Mouse (Mus musculus) lung, postnatal 0 days (tissue): ENCODE measurements around the gene Tceanc2. TPM values are rescaled to one million over a fixed set of nuclear protein-coding genes. Genes with fewer than 3 reads are reported as not detected.
A peak's percentile ranks its signal among the peaks of the same experiment; 100 is the strongest.

Experiments used
- ATAC-seq: fragments of 200-750 bp; cut with Nextera tagmentation; 2 replicates; pipeline ENCODE4 v1.8.0; 2017; ENCODE audit warnings: moderate library complexity
- DNase-seq: peaks from one replicate; pipeline ENCODE4 v3.0.0-alpha.2; 2016; ENCODE audit warnings: low spot score
- H3K27ac ChIP-seq: fragments of 300-500 bp; sonication (generic); 2 replicates; pipeline ENCODE4 v1.5.1; 2014; ENCODE audit warnings: antibody characterized with exemption, mild to moderate bottlenecking, low read length, mixed read lengths
- H3K27me3 ChIP-seq: fragments of 300-500 bp; sonication (generic); replicated peaks from 2 replicates; pipeline ENCODE4 v1.6.1; 2014; ENCODE audit warnings: low read length, mixed read lengths; ENCODE audit not compliant: insufficient read depth
- H3K36me3 ChIP-seq: fragments of 300-500 bp; sonication (generic); 2 replicates; pipeline ENCODE4 v1.6.1; 2014; ENCODE audit warnings: low read length, mixed read lengths; ENCODE audit not compliant: insufficient read depth
- H3K4me1 ChIP-seq: fragments of 300-500 bp; sonication (generic); 2 replicates; pipeline ENCODE4 v1.6.1; 2014; ENCODE audit warnings: antibody characterized with exemption, low read depth, low read length, mixed read lengths; ENCODE audit not compliant: insufficient read depth
- H3K4me2 ChIP-seq: fragments of 300-500 bp; sonication (generic); replicated peaks from 2 replicates; pipeline ENCODE4 v1.6.1; 2014; ENCODE audit warnings: low read depth, mild to moderate bottlenecking, low read length, moderate library complexity, mixed read lengths
- H3K4me3 ChIP-seq: fragments of 300-500 bp; sonication (generic); 2 replicates; pipeline ENCODE4 v1.5.1; 2014; ENCODE audit warnings: low read depth, low read length
- H3K9ac ChIP-seq: fragments of 300-500 bp; sonication (generic); replicated peaks from 2 replicates; pipeline ENCODE4 v1.6.1; 2014; ENCODE audit warnings: low read depth, mild to moderate bottlenecking
- H3K9me3 ChIP-seq: fragments of 300-500 bp; sonication (generic); 2 replicates; pipeline ENCODE4 v1.6.1; 2016; ENCODE audit warnings: low read length, mixed read lengths
- CTCF ChIP-seq: IDR thresholded peaks from 2 replicates; pipeline ENCODE4 v1.5.1; 2016; ENCODE audit warnings: antibody characterized with exemption, mild to moderate bottlenecking
- EP300 ChIP-seq: IDR thresholded peaks from 2 replicates; pipeline ENCODE4 v1.6.1; 2016; ENCODE audit warnings: antibody characterized with exemption, mild to moderate bottlenecking, control low read depth
- WGBS: fragments of 180-500 bp; shearing (Covaris S2); extraction: QIAGEN DNeasy Blood & Tissue Kit; methylation state at CpG from one replicate; pipeline ENCODE4 v1.1.7; 2014; 5-methylcytosine and 5-hydroxymethylcytosine counted together
- polyA plus RNA-seq: library from polyadenylated mRNA; unstranded; fragments of >200 nt; fragmentation: Nextera tagmentation; extraction: Ambion mirVana; gene quantifications from 2 replicates; pipeline ENCODE4 v1.2.1, GENCODE M21; 2015

The Tceanc2 gene
- polyA plus RNA-seq, 1 experiment from 2014 or later: 20.7 TPM

- H3K9me3 ChIP-seq: no peaks in the 10 kb centered on the region
- whole genome bisulfite sequencing: 80% methylated on average over 14 of the region's 14 CpGs
- H3K36me3 ChIP-seq: no peaks in the 10 kb centered on the region
- DNase-seq: no peak
- TF ChIP-seq CTCF (no peak), EP300 (no peak)
- H3K4me2 ChIP-seq: no peak overlapping the region
- no peaks in the 10 kb centered on the region for H3K27me3 ChIP-seq
- H3K27ac ChIP-seq: no peak overlapping the region
- H3K4me1 ChIP-seq: no peaks in the 10 kb centered on the region
- no peak for ATAC-seq
- no peak overlapping the region for H3K9ac ChIP-seq
- no peak overlapping the region for H3K4me3 ChIP-seq
Measured at GRCm38 (mm10) chr4:107091696-107092095, 87.2 kb downstream of the Tceanc2 start.

GRCm38 (mm10) chr4:107084858-107085257 is 94.1 kb downstream of the Tceanc2 start:
- H3K36me3 ChIP-seq: no peaks in the 10 kb centered on the region
- no peaks in the 10 kb centered on the region for H3K4me1 ChIP-seq
- no peaks in the 10 kb centered on the region for H3K27me3 ChIP-seq
- ATAC-seq: peak; percentile 33
- WGBS: 27% methylated on average over 6 of the region's 6 CpGs
- no peak overlapping the region for H3K27ac ChIP-seq
- no peak overlapping the region for H3K4me3 ChIP-seq
- no peak for DNase-seq
- no peaks in the 10 kb centered on the region for H3K9me3 ChIP-seq
- H3K4me2 ChIP-seq: no peak overlapping the region
- no peak for TF ChIP-seq CTCF
- TF ChIP-seq EP300: no peak
- no peak overlapping the region for H3K9ac ChIP-seq

GRCm38 (mm10) chr4:107084343-107084742 is 94.6 kb downstream of the Tceanc2 start:
- Histone ChIP-seq H3K27ac (no peak overlapping the region), H3K9me3 (no peaks in the 10 kb centered on the region), H3K36me3 (no peaks in the 10 kb centered on the region), H3K4me1 (no peaks in the 10 kb centered on the region), H3K27me3 (no peaks in the 10 kb centered on the region), H3K9ac (no peak overlapping the region), H3K4me3 (no peak overlapping the region), H3K4me2 (no peak overlapping the region)
- WGBS: no CpG with 5 or more reads among the region's 1 CpGs
- DNase-seq (no peak), ATAC-seq (no peak)
- TF ChIP-seq EP300 (no peak), CTCF (no peak)

Other genes with a start within 250 kb of the Tceanc2 start
- 48.4 and 53.4 TPM in 2 replicates for gene Mrpl37, start 112.2 kb downstream of the Tceanc2 start, polyA plus RNA-seq
- gene Cyb5rl, start 112.1 kb downstream of the Tceanc2 start, polyA plus RNA-seq: 4.9 and 5.4 TPM in 2 replicates
- gene Cdcp2, start 82.2 kb downstream of the Tceanc2 start, polyA plus RNA-seq: 0.08 and 0.14 TPM in 2 replicates
- gene Tmem59, start 717 bp downstream of the Tceanc2 start, polyA plus RNA-seq: 790 and 798 TPM in 2 replicates
- gene Ldlrad1, start 30.1 kb upstream of the Tceanc2 start, polyA plus RNA-seq: 3.5 and 3.8 TPM in 2 replicates
- gene Lrrc42, start 74.4 kb upstream of the Tceanc2 start, polyA plus RNA-seq: 37.8 and 41.3 TPM in 2 replicates
- 44.6 and 51.3 TPM in 2 replicates for gene Hspb11, start 74.5 kb upstream of the Tceanc2 start, polyA plus RNA-seq
- gene Dio1, start 128.1 kb upstream of the Tceanc2 start, polyA plus RNA-seq: 0.33 and 0.82 TPM in 2 replicates
- gene Yipf1, start 135.2 kb upstream of the Tceanc2 start, polyA plus RNA-seq: 71.7 and 76.3 TPM in 2 replicates
- 4.6 and 4.7 TPM in 2 replicates for gene Ndc1, start 188.7 kb upstream of the Tceanc2 start, polyA plus RNA-seq